Mouse (Mus musculus) right cerebral cortex, adult 2 months (tissue): Measurements from ENCODE around the gene Gm9603.
"Not testable (repeated sequence)": the region's sequence is repeated elsewhere in the genome, so short reads cannot be mapped to it uniquely, and the experiment has no call there.

Experiments
- DNase-seq, 2 experiments: peaks; one replicate each; pipeline ENCODE4 v3.0.0; 2021 to 2022; ENCODE audit warnings: low spot score in 2 of 2

Gm9603 gene

GRCm38 (mm10) chr14:5687357-5687756 is at the start of gene Gm9603:
Gene Gm9603 (minus strand): TSS chr14:5687457.
- not testable (repeated sequence) for DNase-seq

DNA sequence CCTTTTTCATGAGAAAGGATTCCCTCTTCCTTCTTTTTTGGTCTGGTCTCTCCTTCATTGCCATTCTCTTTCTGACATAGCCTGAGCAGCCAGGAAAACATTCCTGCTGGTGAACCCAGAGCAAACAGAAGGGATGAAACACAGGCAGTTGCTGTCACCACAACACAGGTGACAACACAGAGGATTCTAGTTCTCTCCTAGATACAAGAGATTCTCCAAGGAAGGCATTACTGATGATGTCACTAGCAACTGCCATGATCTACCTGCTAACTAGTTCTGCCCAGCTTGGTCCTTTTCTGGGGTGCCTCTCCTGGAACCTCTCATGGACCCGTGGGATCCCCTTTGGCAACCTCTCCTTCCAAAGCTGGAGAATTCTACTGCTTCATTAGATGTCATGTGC is 54.3 kb downstream of the Gm9603 start, which contains the start of gene Gm8265:
TSS of gene Gm8265 (minus strand) at position 101 of the 400 bp plus-strand sequence.
- DNase-seq, result not testable (repeated sequence)
